Mouse (Mus musculus): ENCODE measurements around the gene Thap2. TPM values are rescaled to one million over a fixed set of nuclear protein-coding genes. Genes with fewer than 3 reads are reported as not detected.

Gene Thap2
- total RNA-seq (2021), result 16.5 and 17.9 TPM in 2 replicates
- long read RNA-seq, full-length matches to known transcripts, result 4 of 6 reads
- long read RNA-seq, partial matches to known transcripts, result 0 of 6 reads
- long read RNA-seq, other reads (novel, unspliced or antisense), result 2 of 6 reads

- peak; percentile 96 for DNase-seq
Observed at GRCm38 (mm10) chr10:115384221-115385017, at the start of gene Thap2, which contains the start of gene Zfc3h1. Gene Thap2, minus strand, starts transcription at chr10:115384443. Gene Zfc3h1, plus strand, starts transcription at chr10:115384959.

GRCm38 (mm10) chr10:115425351-115425750, 41.1 kb upstream of the Thap2 start:
- no peak for DNase-seq

- DNase-seq, result no peak
Observed at GRCm38 (mm10) chr10:115421976-115422375, 37.7 kb upstream of the Thap2 start.

GRCm38 (mm10) chr10:115414056-115414455, 29.8 kb upstream of the Thap2 start:
- DNase-seq, result no peak

GRCm38 (mm10) chr10:115413496-115413895, 29.3 kb upstream of the Thap2 start:
- no peak for DNase-seq

GRCm38 (mm10) chr10:115406393-115406792, 22.1 kb upstream of the Thap2 start:
- peak; percentile 55 for DNase-seq

DNA sequence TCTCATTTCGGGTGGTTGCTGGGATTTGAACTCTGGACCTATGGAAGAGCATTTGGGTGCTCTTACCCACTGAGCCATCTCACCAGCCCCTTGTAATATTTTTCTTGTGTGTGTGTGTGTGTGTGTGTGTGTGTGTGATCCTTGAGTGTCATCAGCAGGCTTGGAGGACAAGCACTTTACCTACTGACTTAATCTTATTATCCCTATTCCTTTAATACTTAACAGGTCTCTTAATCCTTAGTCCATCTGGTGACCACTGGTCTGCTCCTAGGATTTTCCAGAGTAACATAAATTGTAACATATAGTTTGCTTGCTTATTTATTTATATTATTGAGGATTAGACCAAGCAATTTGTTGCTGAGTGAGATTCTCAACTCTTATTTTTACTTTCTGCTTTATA, 7.7 kb upstream of the Thap2 start:
- no peak for DNase-seq

- no peak for DNase-seq
Observed at GRCm38 (mm10) chr10:115391076-115391475, 6.8 kb upstream of the Thap2 start.

GRCm38 (mm10) chr10:115387891-115388290, 3.6 kb upstream of the Thap2 start:
- no peak for DNase-seq

DNA sequence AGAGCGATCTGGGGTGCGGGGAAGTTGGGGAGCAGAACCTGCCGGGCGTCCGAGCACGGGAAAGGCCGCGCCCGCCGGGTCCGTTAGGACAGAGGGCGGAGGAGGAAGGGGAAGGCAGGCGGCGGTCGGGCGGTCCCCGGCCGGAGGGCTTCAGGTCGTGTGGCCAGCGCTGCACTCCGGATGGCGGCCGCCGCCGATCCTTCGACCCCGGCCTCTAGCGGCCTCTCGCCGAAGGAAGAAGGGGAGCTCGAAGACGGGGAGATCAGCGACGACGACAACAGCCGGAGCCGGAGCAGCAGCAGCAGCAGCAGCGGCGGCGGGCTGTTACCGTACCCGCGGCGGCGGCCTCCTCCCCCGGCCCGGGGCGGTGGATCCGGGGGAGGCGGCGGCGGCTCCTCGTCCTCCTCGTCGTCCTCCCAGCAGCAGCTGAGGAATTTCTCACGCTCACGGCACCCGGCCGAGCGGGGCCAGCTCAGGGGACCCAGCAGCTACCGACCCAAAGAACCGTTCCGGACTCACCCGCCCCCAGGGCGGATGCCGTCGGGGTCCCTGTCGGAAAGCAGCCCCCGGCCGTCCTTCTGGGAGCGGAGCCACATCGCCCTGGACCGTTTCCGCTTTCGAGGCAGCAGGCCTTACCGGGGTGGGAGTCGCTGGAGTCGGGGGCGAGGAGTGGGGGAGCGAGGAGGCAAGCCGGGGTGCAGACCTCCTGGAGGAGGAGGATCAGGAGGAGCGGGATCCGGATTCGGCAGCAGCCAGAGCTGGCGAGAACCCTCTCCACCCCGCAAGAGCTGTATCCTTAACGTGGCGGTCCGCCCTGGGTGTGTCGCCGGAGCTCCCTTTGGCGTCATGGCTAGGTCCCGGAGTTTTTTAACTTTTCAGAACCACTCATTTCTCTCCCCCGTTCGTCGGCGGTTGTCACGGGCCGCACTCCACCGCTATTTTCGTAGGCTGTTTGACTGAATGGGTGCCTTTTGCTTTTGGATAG, 1.1 kb upstream of the Thap2 start:
- DNase-seq, result peak; percentile 63

GRCm38 (mm10) chr10:115383644-115384220, 511 bp downstream of the Thap2 start:
- no peak for DNase-seq

GRCm38 (mm10) chr10:115382846-115383643, 1.2 kb downstream of the Thap2 start:
- DNase-seq, result no peak

- no peak for DNase-seq
Observed at GRCm38 (mm10) chr10:115381506-115382084, 2.6 kb downstream of the Thap2 start.

DNA sequence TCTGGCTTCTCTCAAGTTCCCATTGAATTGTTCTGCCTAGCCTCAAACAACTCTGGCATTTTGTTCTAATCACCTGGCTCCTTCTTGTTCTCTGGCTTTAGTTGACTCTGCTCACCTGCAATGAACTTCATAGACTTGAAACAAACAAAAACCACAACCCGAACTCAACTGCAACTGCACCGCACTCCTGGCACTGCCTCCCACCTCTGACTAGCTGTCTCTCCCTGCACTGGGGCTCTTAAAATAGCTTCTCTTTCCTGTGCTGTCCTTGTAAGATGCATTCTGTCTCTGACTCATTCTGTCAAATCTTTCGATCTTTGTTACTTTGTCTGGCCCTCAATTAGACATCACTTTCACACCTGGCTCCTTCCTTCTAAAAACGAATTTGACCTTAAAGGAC, 21.1 kb downstream of the Thap2 start:
- DNase-seq, result no peak

- no peak for DNase-seq
Observed at GRCm38 (mm10) chr10:115362623-115362964, 21.6 kb downstream of the Thap2 start.

DNA sequence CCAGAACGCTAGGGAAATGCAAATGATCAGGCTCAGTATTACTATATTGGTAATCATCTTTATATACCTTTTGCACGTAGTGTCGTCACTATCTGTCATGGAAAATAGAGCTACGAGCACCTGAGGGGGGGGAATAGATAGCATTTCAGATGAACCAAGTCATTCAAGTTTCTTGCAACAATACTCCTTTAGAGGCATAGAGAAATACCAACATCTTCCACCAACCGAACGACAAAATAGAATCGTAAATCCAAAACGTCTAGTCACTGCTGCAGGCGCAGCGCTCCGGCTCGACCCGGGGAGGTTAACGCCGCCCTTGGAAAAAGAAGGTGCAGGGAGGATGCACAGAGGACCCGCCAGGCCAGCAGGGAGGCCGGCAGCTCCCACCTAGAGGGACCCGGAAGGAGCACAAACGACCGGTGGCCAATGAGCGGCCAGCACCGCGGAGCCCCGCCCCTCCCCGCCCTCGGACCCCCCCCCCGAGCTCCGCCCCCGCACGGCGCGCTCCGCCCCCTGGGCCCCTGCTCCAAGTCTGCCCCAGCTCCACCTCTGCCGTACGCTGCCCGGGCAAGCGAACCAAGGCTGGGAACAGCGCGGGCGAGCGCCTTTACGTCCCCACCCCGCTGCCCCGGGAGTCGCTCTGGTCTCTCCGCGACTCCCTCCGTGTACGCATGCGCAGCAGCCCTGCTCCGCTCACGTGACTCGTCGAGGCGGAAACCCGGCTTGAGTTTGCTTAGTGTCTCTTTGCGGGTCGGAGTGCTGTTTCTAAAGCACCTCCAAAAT, 22.2 kb downstream of the Thap2 start, which contains the start of gene Tmem19:
Tmem19 (minus strand) TSS at position 662 of the 783 bp plus-strand sequence.
- DNase-seq, result peak; percentile 98

DNA sequence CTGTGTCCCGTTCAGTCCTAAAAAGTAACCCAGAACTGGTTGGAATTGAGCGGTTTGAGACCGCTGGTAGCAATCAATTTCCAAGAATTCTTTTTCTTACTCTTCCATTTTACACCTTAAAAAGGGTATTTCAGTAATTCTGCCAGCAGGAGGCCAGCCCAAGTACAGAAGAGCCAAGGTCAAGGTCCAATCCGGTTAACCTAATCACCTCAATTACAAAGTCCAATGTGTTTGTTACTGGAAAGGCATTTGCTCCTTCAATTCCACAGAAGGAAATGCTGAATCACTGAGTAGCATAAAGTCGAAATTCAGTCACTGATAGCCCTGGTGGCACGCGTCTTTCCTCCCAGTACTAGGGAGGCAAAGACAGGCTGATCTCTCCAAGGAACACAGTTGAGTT, 25.2 kb downstream of the Thap2 start:
- no peak for DNase-seq

DNA sequence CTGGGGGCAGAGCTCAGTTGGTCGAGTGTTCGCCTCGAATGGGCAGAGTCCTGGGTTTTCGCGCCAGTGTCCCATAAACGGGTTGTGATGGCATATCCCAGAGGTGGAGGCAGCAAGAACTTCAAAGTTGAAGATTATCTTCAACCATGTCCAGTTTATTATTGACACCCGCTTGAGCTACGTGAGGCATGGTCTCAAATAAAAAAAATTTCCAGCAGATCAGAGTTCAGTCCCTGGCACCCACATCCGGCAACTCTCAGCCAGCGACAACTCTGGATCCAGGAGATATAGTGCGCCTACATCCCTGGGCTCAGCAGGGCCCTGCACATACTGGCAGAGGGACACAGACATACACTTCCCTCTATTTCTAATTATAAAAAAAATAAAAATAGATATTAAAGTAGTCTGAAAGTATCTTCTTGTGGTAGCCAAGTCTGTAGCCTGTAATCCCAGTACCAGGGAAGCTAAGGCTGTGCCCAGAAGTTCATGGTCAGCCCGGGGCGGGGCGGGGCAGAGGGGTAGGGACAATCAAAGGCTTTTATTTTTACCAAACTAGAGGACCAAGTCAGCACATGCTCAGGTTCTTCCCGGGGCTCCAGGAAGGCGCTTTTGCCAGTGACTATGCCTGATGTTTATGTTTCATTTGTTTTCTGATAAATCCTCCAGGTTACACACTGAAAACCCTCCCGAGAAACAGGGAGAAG, 25.9 kb downstream of the Thap2 start:
- no peak for DNase-seq

DNA sequence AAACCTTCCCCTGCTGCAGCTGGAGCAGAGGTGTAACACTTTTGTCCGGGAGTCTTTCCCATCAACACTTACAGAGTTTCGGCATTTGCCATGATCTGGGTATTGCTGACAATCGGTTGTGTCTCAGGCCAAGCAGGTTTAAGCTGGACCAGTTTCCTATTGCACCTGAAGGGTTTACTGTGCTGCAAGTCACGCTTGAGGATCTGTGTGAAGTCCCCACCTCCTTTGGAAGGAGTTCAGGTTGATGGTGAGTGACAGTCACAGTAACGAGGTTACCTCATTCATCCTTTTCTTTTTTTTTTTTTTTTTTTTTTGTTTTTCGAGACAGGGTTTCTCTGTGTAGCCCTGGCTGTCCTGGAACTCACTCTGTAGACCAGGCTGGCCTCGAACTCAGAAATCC, 28.1 kb downstream of the Thap2 start:
- DNase-seq, result no peak

- no peak for DNase-seq
Observed at GRCm38 (mm10) chr10:115355016-115355415, 29.2 kb downstream of the Thap2 start.

Measured in adrenal gland, postnatal 25 days (tissue).